In the genomic region with DNA sequence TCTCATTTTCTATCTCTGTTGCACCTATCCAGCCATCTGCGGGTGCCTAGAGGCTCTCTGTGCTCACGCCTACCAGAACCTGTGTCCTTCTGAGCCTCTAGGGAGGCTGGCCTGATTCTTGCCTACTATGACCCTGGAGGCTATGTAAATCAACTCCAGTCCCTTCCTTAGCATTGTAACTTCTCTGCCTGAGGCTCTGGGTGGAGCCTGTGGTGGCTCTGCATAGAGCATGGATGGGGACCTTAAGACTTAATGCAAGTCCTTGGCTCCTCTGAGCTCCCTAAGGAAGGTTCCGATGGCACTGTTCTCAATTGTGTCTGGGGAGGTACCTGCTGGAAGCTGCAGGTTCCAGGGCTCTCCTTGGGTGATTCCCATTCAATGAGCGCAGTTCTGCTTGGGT, we compare ENCODE assay signal across 33 mouse cellular contexts.
"Had no signal": no experiment of that assay in that cellular context is flagged by ENCODE, and none has a peak within 500 bp of the region (broad histone marks: within the 10 kb centered on the region; RNA-seq: fewer than 3 reads in every experiment).

No protein-coding gene starts in this region.

- H3K9me3 ChIP-seq: heart, embryonic 12.5 days; heart, embryonic 13.5 days; heart, embryonic 15.5 days; hindbrain, embryonic 12.5 days; hindbrain, embryonic 15.5 days; intestine, embryonic 15.5 days; kidney, embryonic 15.5 days had no signal

- H3K4me3 ChIP-seq: heart, embryonic 12.5 days; heart, embryonic 13.5 days; heart, embryonic 15.5 days; hindbrain, embryonic 12.5 days; hindbrain, embryonic 15.5 days; intestine, embryonic 15.5 days; kidney, embryonic 15.5 days; layer of hippocampus, adult 2 months; left cerebral cortex, adult 2 months had no signal

- DNase-seq: heart, postnatal 10 days; heart, postnatal 14 days; heart, postnatal 36 days; heart, postnatal 4 days; kidney, adult 11 months; kidney, adult 18-20 months; kidney, adult 2 months; kidney, adult 8-10 months; kidney, adult 9 months; kidney, postnatal 10 days; kidney, postnatal 14 days; kidney, postnatal 25 days; kidney, postnatal 36 days; kidney, postnatal 4 days; layer of hippocampus, adult 9-11 months; layer of hippocampus, postnatal 36 days had no signal

- H3K36me3 ChIP-seq: heart, embryonic 12.5 days; heart, embryonic 13.5 days; heart, embryonic 15.5 days; hindbrain, embryonic 12.5 days; hindbrain, embryonic 15.5 days; intestine, embryonic 15.5 days; kidney, embryonic 15.5 days had no signal

- H3K27me3 ChIP-seq: heart, embryonic 12.5 days; heart, embryonic 13.5 days; heart, embryonic 15.5 days; hindbrain, embryonic 12.5 days; hindbrain, embryonic 15.5 days; intestine, embryonic 15.5 days; kidney, embryonic 15.5 days had no signal

- H3K4me1 ChIP-seq: heart, embryonic 12.5 days; heart, embryonic 13.5 days; heart, embryonic 15.5 days; hindbrain, embryonic 15.5 days; intestine, embryonic 15.5 days had no signal

- ATAC-seq: hindbrain, embryonic 16.5 days; hindbrain, postnatal 0 days; inflammation-experienced regulatory T-cells, adult 6 months; intestine, embryonic 15.5 days; intestine, embryonic 16.5 days; intestine, postnatal 0 days had no signal

- H3K4me2 ChIP-seq: heart, embryonic 11.5 days; heart, embryonic 12.5 days; heart, embryonic 13.5 days; heart, embryonic 15.5 days; hindbrain, embryonic 12.5 days; hindbrain, embryonic 14.5 days; hindbrain, embryonic 15.5 days; intestine, embryonic 15.5 days; kidney, embryonic 15.5 days had no signal

- H3K27ac ChIP-seq: heart, embryonic 13.5 days; heart, embryonic 15.5 days; hindbrain, embryonic 12.5 days; hindbrain, embryonic 14.5 days; hindbrain, embryonic 15.5 days; hindbrain, postnatal 0 days; intestine, embryonic 15.5 days; kidney, embryonic 15.5 days; kidney, postnatal 0 days; layer of hippocampus, adult 2 months; left cerebral cortex, adult 2 months had no signal

- H3K9ac ChIP-seq: heart, embryonic 12.5 days; heart, embryonic 13.5 days; heart, embryonic 15.5 days; hindbrain, embryonic 12.5 days; hindbrain, embryonic 14.5 days; hindbrain, embryonic 15.5 days; intestine, embryonic 15.5 days; kidney, embryonic 15.5 days had no signal
